Mouse (Mus musculus): ENCODE data around the gene Dock9. TPM values are rescaled to one million over a fixed set of nuclear protein-coding genes. Genes with fewer than 3 reads are reported as not detected.

The Dock9 gene
- polyA plus RNA-seq, 1 experiment, result 2.8 TPM

- TF ChIP-seq USF1 (IDR thresholded peaks at IDR 0.05; ENCODE audit: low read depth) (no peak), REST (IDR thresholded peaks at IDR 0.05; ENCODE audit: insufficient read depth, insufficient read length) (no peak), MAX (IDR thresholded peaks at IDR 0.05; ENCODE audit: low read depth) (no peak), TCF3 (IDR thresholded peaks at IDR 0.05; ENCODE audit: insufficient read length, low read depth) (no peak), MYOD1 (IDR thresholded peaks at IDR 0.05; ENCODE audit: control insufficient read depth in 1 of 3, insufficient read length in 2 of 3, low read depth in 2 of 3) (no peak), SRF (IDR thresholded peaks at IDR 0.05; ENCODE audit: control insufficient read depth, insufficient read length, low read depth) (no peak), MYOG (IDR thresholded peaks at IDR 0.05; ENCODE audit: control insufficient read depth in 1 of 3, insufficient read depth in 1 of 3, insufficient read length in 2 of 3, low read depth in 2 of 3) (no peak), E2F4 (IDR thresholded peaks at IDR 0.05; ENCODE audit: insufficient read depth) (no peak), POLR2AphosphoS2 (IDR thresholded peaks at IDR 0.05; ENCODE audit: insufficient read length, low read depth) (no peak), CEBPB (IDR thresholded peaks at IDR 0.05; ENCODE audit: insufficient read depth, poor library complexity, severe bottlenecking) (no peak), TCF12 (IDR thresholded peaks at IDR 0.05; ENCODE audit: insufficient read depth, poor library complexity, severe bottlenecking) (no peak), POLR2A (IDR thresholded peaks at IDR 0.05; ENCODE audit: insufficient read length, low read depth) (no peak)
- Histone ChIP-seq H3K27me3 (ENCODE audit: control insufficient read depth, insufficient read depth, insufficient read length) (no peaks in the 10 kb centered on the region), H3K79me2 (ENCODE audit: control insufficient read depth, insufficient read depth) (no peaks in the 10 kb centered on the region), H3ac (ENCODE audit: control insufficient read depth, insufficient read length) (no peak overlapping the region), H3K4me2 (ENCODE audit: low read depth) (no peak overlapping the region), H3K4me3 (no peak overlapping the region), H3K36me3 (ENCODE audit: control insufficient read depth, insufficient read depth) (no peaks in the 10 kb centered on the region)
These were observed 209.2 kb downstream of the Dock9 start for GRCm38 (mm10) chr14:121588451-121588850.

- Histone ChIP-seq H3K27me3 (ENCODE audit: control insufficient read depth, insufficient read depth, insufficient read length) (no peaks in the 10 kb centered on the region), H3K4me3 (no peak overlapping the region), H3K36me3 (ENCODE audit: control insufficient read depth, insufficient read depth) (no peaks in the 10 kb centered on the region), H3K4me2 (ENCODE audit: low read depth) (no peak overlapping the region), H3ac (ENCODE audit: control insufficient read depth, insufficient read length) (no peak overlapping the region), H3K79me2 (ENCODE audit: control insufficient read depth, insufficient read depth) (no peaks in the 10 kb centered on the region)
- TF ChIP-seq MAX (IDR thresholded peaks at IDR 0.05; ENCODE audit: low read depth) (no peak), TCF12 (IDR thresholded peaks at IDR 0.05; ENCODE audit: insufficient read depth, poor library complexity, severe bottlenecking) (no peak)
These were observed 211.5 kb downstream of the Dock9 start for GRCm38 (mm10) chr14:121585906-121586765.

GRCm38 (mm10) chr14:121579055-121579454, 218.6 kb downstream of the Dock9 start:
- Histone ChIP-seq H3K4me2 (ENCODE audit: low read depth) (no peak overlapping the region), H3K27me3 (ENCODE audit: control insufficient read depth, insufficient read depth, insufficient read length) (no peaks in the 10 kb centered on the region), H3K36me3 (ENCODE audit: control insufficient read depth, insufficient read depth) (no peaks in the 10 kb centered on the region), H3K4me3 (no peak overlapping the region), H3ac (ENCODE audit: control insufficient read depth, insufficient read length) (no peak overlapping the region), H3K79me2 (ENCODE audit: control insufficient read depth, insufficient read depth) (no peaks in the 10 kb centered on the region)
- no peak for TF ChIP-seq MYOD1 (IDR thresholded peaks at IDR 0.05; ENCODE audit: control insufficient read depth in 1 of 3, insufficient read length in 2 of 3, low read depth in 2 of 3)
- no peak for TF ChIP-seq CEBPB (IDR thresholded peaks at IDR 0.05; ENCODE audit: insufficient read depth, poor library complexity, severe bottlenecking)
- no peak for TF ChIP-seq POLR2AphosphoS2 (IDR thresholded peaks at IDR 0.05; ENCODE audit: insufficient read length, low read depth)
- no peak for TF ChIP-seq USF1 (IDR thresholded peaks at IDR 0.05; ENCODE audit: low read depth)
- no peak for TF ChIP-seq POLR2A (IDR thresholded peaks at IDR 0.05; ENCODE audit: insufficient read length, low read depth)
- TF ChIP-seq E2F4 (IDR thresholded peaks at IDR 0.05; ENCODE audit: insufficient read depth), result no peak
- TF ChIP-seq MYOG (IDR thresholded peaks at IDR 0.05; ENCODE audit: control insufficient read depth in 1 of 3, insufficient read depth in 1 of 3, insufficient read length in 2 of 3, low read depth in 2 of 3), result no peak

GRCm38 (mm10) chr14:121573391-121573790, 224.2 kb downstream of the Dock9 start:
- no peak overlapping the region for H3ac ChIP-seq (ENCODE audit: control insufficient read depth, insufficient read length)
- no peak overlapping the region for H3K4me3 ChIP-seq
- H3K27me3 ChIP-seq (ENCODE audit: control insufficient read depth, insufficient read depth, insufficient read length), result no peaks in the 10 kb centered on the region
- H3K4me2 ChIP-seq (ENCODE audit: low read depth), result no peak overlapping the region
- TF ChIP-seq USF1 (IDR thresholded peaks at IDR 0.05; ENCODE audit: low read depth) (no peak), REST (IDR thresholded peaks at IDR 0.05; ENCODE audit: insufficient read depth, insufficient read length) (no peak), MYOG (IDR thresholded peaks at IDR 0.05; ENCODE audit: control insufficient read depth in 1 of 3, insufficient read depth in 1 of 3, insufficient read length in 2 of 3, low read depth in 2 of 3) (no peak), SRF (IDR thresholded peaks at IDR 0.05; ENCODE audit: control insufficient read depth, insufficient read length, low read depth) (no peak), TCF3 (IDR thresholded peaks at IDR 0.05; ENCODE audit: insufficient read length, low read depth) (no peak), TCF12 (IDR thresholded peaks at IDR 0.05; ENCODE audit: insufficient read depth, poor library complexity, severe bottlenecking) (no peak), POLR2A (IDR thresholded peaks at IDR 0.05; ENCODE audit: insufficient read length, low read depth) (no peak), E2F4 (IDR thresholded peaks at IDR 0.05; ENCODE audit: insufficient read depth) (no peak), CEBPB (IDR thresholded peaks at IDR 0.05; ENCODE audit: insufficient read depth, poor library complexity, severe bottlenecking) (no peak), MYOD1 (IDR thresholded peaks at IDR 0.05; ENCODE audit: control insufficient read depth in 1 of 3, insufficient read length in 2 of 3, low read depth in 2 of 3) (no peak)
- H3K79me2 ChIP-seq (ENCODE audit: control insufficient read depth, insufficient read depth), result no peaks in the 10 kb centered on the region
- no peaks in the 10 kb centered on the region for H3K36me3 ChIP-seq (ENCODE audit: control insufficient read depth, insufficient read depth)

GRCm38 (mm10) chr14:121566794-121567201, 230.8 kb downstream of the Dock9 start:
- no peak overlapping the region for H3K4me3 ChIP-seq
- no peaks in the 10 kb centered on the region for H3K27me3 ChIP-seq (ENCODE audit: control insufficient read depth, insufficient read depth, insufficient read length)
- H3K79me2 ChIP-seq (ENCODE audit: control insufficient read depth, insufficient read depth), result no peaks in the 10 kb centered on the region
- no peak overlapping the region for H3ac ChIP-seq (ENCODE audit: control insufficient read depth, insufficient read length)
- no peak overlapping the region for H3K4me2 ChIP-seq (ENCODE audit: low read depth)
- TF ChIP-seq MYOG (IDR thresholded peaks at IDR 0.05; ENCODE audit: control insufficient read depth in 1 of 3, insufficient read depth in 1 of 3, insufficient read length in 2 of 3, low read depth in 2 of 3) (no peak), POLR2A (IDR thresholded peaks at IDR 0.05; ENCODE audit: insufficient read length, low read depth) (no peak), TCF3 (IDR thresholded peaks at IDR 0.05; ENCODE audit: insufficient read length, low read depth) (no peak), CEBPB (IDR thresholded peaks at IDR 0.05; ENCODE audit: insufficient read depth, poor library complexity, severe bottlenecking) (no peak), REST (IDR thresholded peaks at IDR 0.05; ENCODE audit: insufficient read depth, insufficient read length) (no peak), USF1 (IDR thresholded peaks at IDR 0.05; ENCODE audit: low read depth) (no peak), MYOD1 (IDR thresholded peaks at IDR 0.05; ENCODE audit: control insufficient read depth in 1 of 3, insufficient read length in 2 of 3, low read depth in 2 of 3) (no peak), POLR2AphosphoS2 (IDR thresholded peaks at IDR 0.05; ENCODE audit: insufficient read length, low read depth) (no peak), SRF (IDR thresholded peaks at IDR 0.05; ENCODE audit: control insufficient read depth, insufficient read length, low read depth) (no peak), MAX (IDR thresholded peaks at IDR 0.05; ENCODE audit: low read depth) (no peak), E2F4 (IDR thresholded peaks at IDR 0.05; ENCODE audit: insufficient read depth) (no peak), TCF12 (IDR thresholded peaks at IDR 0.05; ENCODE audit: insufficient read depth, poor library complexity, severe bottlenecking) (no peak)
- no peaks in the 10 kb centered on the region for H3K36me3 ChIP-seq (ENCODE audit: control insufficient read depth, insufficient read depth)

Data from myocyte (in vitro differentiated cells).